Mouse (Mus musculus): ENCODE measurements around the gene Ctxn2. TPM values are rescaled to one million over a fixed set of nuclear protein-coding genes. Genes with fewer than 3 reads are reported as not detected.

Gene Ctxn2
- total and polyA plus RNA-seq, 2 experiments from 2014 or later, result 16.1 to 47.7 TPM

GRCm38 (mm10) chr2:125122288-125122623 lies 14.2 kb upstream of the Ctxn2 start:
- WGBS, result 2% methylated on average over 4 of the region's 4 CpGs
- ATAC-seq (ENCODE audit: low FRiP score), result peak; percentile 32; the same call in 1 of the 2 replicates
- peak overlapping the region; percentile 55 for H3K4me2 ChIP-seq (ENCODE audit: low read depth, low read length, poor library complexity, severe bottlenecking)
- no peaks in the 10 kb centered on the region for H3K27me3 ChIP-seq (ENCODE audit: insufficient read depth, low read length)
- no peaks in the 10 kb centered on the region for H3K9me3 ChIP-seq (ENCODE audit: low read length)
- H3K9ac ChIP-seq (replicated peaks; ENCODE audit: low read length, poor library complexity, severe bottlenecking), result peak overlapping the region; percentile 97
- no peaks in the 10 kb centered on the region for H3K36me3 ChIP-seq (ENCODE audit: insufficient read depth, low read length)
- peak; percentile 56 for DNase-seq (ENCODE audit: low spot score)
- H3K4me1 ChIP-seq (ENCODE audit: insufficient read depth, low read length), result peaks cover 5% of the 10 kb centered on the region
- TF ChIP-seq CTCF (IDR thresholded peaks at IDR 0.05), result no peak
- peak overlapping the region; percentile 65 for H3K4me3 ChIP-seq (ENCODE audit: low read depth, low read length)
- peak overlapping the region; percentile 98 for H3K27ac ChIP-seq (ENCODE audit: low read depth, low read length)

- Histone ChIP-seq H3K36me3 (ENCODE audit: insufficient read depth, low read length) (no peaks in the 10 kb centered on the region), H3K27me3 (ENCODE audit: insufficient read depth, low read length) (no peaks in the 10 kb centered on the region), H3K4me3 (ENCODE audit: low read depth, low read length) (peak overlapping the region; percentile 65), H3K4me2 (ENCODE audit: low read depth, low read length, poor library complexity, severe bottlenecking) (peak overlapping the region; percentile 55), H3K4me1 (ENCODE audit: insufficient read depth, low read length) (peaks cover 5% of the 10 kb centered on the region), H3K27ac (ENCODE audit: low read depth, low read length) (peak overlapping the region; percentile 98), H3K9ac (replicated peaks; ENCODE audit: low read length, poor library complexity, severe bottlenecking) (peak overlapping the region; percentile 97), H3K9me3 (ENCODE audit: low read length) (no peaks in the 10 kb centered on the region)
- peak; percentile 77 for ATAC-seq (ENCODE audit: low FRiP score)
- under 1% methylated on average over 40 of the region's 59 CpGs for whole genome bisulfite sequencing
- peak; percentile 62 for DNase-seq (ENCODE audit: low spot score)
- no peak for TF ChIP-seq CTCF (IDR thresholded peaks at IDR 0.05)
Observed at GRCm38 (mm10) chr2:125122624-125123476, 13.6 kb upstream of the Ctxn2 start.

DNA sequence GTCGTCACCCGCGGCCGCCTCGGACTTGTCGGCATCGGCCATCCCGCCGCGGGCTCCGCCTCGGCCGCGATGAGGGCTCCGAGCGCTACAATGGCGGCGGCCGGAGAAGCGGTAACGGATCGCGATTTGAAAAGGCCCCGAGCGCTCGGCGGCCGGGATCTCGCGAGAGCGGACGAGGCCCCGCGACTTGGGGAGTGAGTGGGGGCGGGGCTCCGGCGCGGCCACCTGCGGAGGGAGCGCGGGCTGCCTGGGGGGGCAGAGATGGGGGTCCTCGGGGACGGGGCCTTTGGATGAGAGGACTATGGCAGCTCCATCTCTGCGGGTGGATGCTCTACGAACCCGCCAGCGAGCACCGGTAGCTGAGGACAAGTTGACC lies 13.0 kb upstream of the Ctxn2 start, which contains the start of gene Myef2:
Gene Myef2 (minus strand): TSS at position 185 of the 376 bp plus-strand sequence.
- H3K4me1 ChIP-seq (ENCODE audit: insufficient read depth, low read length), result peaks cover 5% of the 10 kb centered on the region
- H3K9ac ChIP-seq (replicated peaks; ENCODE audit: low read length, poor library complexity, severe bottlenecking), result peak within 1 kb of the TSS; percentile 97
- WGBS, result under 1% methylated on average over 37 of the region's 48 CpGs
- H3K4me2 ChIP-seq (ENCODE audit: low read depth, low read length, poor library complexity, severe bottlenecking), result peak within 1 kb of the TSS; percentile 55
- no peak for TF ChIP-seq CTCF (IDR thresholded peaks at IDR 0.05)
- H3K4me3 ChIP-seq (ENCODE audit: low read depth, low read length), result peak within 1 kb of the TSS; percentile 65
- ATAC-seq (ENCODE audit: low FRiP score) (peak; percentile 88), DNase-seq (ENCODE audit: low spot score) (peak; percentile 89)
- no peaks in the 10 kb centered on the region for H3K36me3 ChIP-seq (ENCODE audit: insufficient read depth, low read length)
- peak within 1 kb of the TSS; percentile 98 for H3K27ac ChIP-seq (ENCODE audit: low read depth, low read length)
- no peaks in the 10 kb centered on the region for H3K9me3 ChIP-seq (ENCODE audit: low read length)
- H3K27me3 ChIP-seq (ENCODE audit: insufficient read depth, low read length), result no peaks in the 10 kb centered on the region

- Histone ChIP-seq H3K27me3 (ENCODE audit: insufficient read depth, low read length) (no peaks in the 10 kb centered on the region), H3K4me1 (ENCODE audit: insufficient read depth, low read length) (peaks cover 3% of the 10 kb centered on the region), H3K9me3 (ENCODE audit: low read length) (no peaks in the 10 kb centered on the region), H3K27ac (ENCODE audit: low read depth, low read length) (no peak overlapping the region), H3K4me2 (ENCODE audit: low read depth, low read length, poor library complexity, severe bottlenecking) (no peak overlapping the region), H3K9ac (replicated peaks; ENCODE audit: low read length, poor library complexity, severe bottlenecking) (no peak overlapping the region), H3K4me3 (ENCODE audit: low read depth, low read length) (no peak overlapping the region), H3K36me3 (ENCODE audit: insufficient read depth, low read length) (no peaks in the 10 kb centered on the region)
- no peak for TF ChIP-seq CTCF (IDR thresholded peaks at IDR 0.05)
- DNase-seq (ENCODE audit: low spot score) (no peak), ATAC-seq (ENCODE audit: low FRiP score) (no peak)
- 35% methylated on average over 4 of the region's 4 CpGs for WGBS
Observed at GRCm38 (mm10) chr2:125125824-125126223, 10.7 kb upstream of the Ctxn2 start.

- DNase-seq (ENCODE audit: low spot score), result no peak
- H3K27ac ChIP-seq (ENCODE audit: low read depth, low read length), result no peak overlapping the region
- H3K27me3 ChIP-seq (ENCODE audit: insufficient read depth, low read length), result no peaks in the 10 kb centered on the region
- TF ChIP-seq CTCF (IDR thresholded peaks at IDR 0.05), result no peak
- no peak overlapping the region for H3K9ac ChIP-seq (replicated peaks; ENCODE audit: low read length, poor library complexity, severe bottlenecking)
- no peak overlapping the region for H3K4me3 ChIP-seq (ENCODE audit: low read depth, low read length)
- no peaks in the 10 kb centered on the region for H3K36me3 ChIP-seq (ENCODE audit: insufficient read depth, low read length)
- WGBS, result 92% methylated on average over 3 of the region's 3 CpGs
- no peak overlapping the region for H3K4me2 ChIP-seq (ENCODE audit: low read depth, low read length, poor library complexity, severe bottlenecking)
- ATAC-seq (ENCODE audit: low FRiP score), result no peak
- H3K9me3 ChIP-seq (ENCODE audit: low read length), result no peaks in the 10 kb centered on the region
- no peaks in the 10 kb centered on the region for H3K4me1 ChIP-seq (ENCODE audit: insufficient read depth, low read length)
Observed at GRCm38 (mm10) chr2:125126792-125127191, 9.7 kb upstream of the Ctxn2 start.

- Histone ChIP-seq H3K4me3 (ENCODE audit: low read depth, low read length) (no peak overlapping the region), H3K27me3 (ENCODE audit: insufficient read depth, low read length) (no peaks in the 10 kb centered on the region), H3K4me1 (ENCODE audit: insufficient read depth, low read length) (no peaks in the 10 kb centered on the region), H3K9me3 (ENCODE audit: low read length) (no peaks in the 10 kb centered on the region), H3K4me2 (ENCODE audit: low read depth, low read length, poor library complexity, severe bottlenecking) (no peak overlapping the region), H3K36me3 (ENCODE audit: insufficient read depth, low read length) (no peaks in the 10 kb centered on the region), H3K27ac (ENCODE audit: low read depth, low read length) (no peak overlapping the region), H3K9ac (replicated peaks; ENCODE audit: low read length, poor library complexity, severe bottlenecking) (no peak overlapping the region)
- 22% methylated on average over 4 of the region's 4 CpGs for WGBS
- no peak for ATAC-seq (ENCODE audit: low FRiP score)
- no peak for DNase-seq (ENCODE audit: low spot score)
- TF ChIP-seq CTCF (IDR thresholded peaks at IDR 0.05), result no peak
Observed at GRCm38 (mm10) chr2:125134113-125134512, 2.4 kb upstream of the Ctxn2 start.
